Mouse (Mus musculus) hindbrain, embryonic 13.5 days (tissue): Measurements from ENCODE around the gene Ryr2. TPM values are rescaled to one million over a fixed set of nuclear protein-coding genes. Genes with fewer than 3 reads are reported as not detected.

Experiments
- ATAC-seq: fragments of 200-750 bp; cut with Nextera tagmentation; 2 replicates; pipeline ENCODE4 v1.8.0; 2017; ENCODE audit warnings: moderate TSS enrichment; ENCODE audit not compliant: low FRiP score
- H3K27ac ChIP-seq: fragments of 300-500 bp; sonication (generic); 2 replicates; pipeline ENCODE4 v1.5.1; 2015; ENCODE audit warnings: inconsistent platforms, mild to moderate bottlenecking, moderate library complexity
- H3K27me3 ChIP-seq: fragments of 300-500 bp; sonication (generic); 2 replicates; pipeline ENCODE4 v1.6.1; 2015; ENCODE audit warnings: mild to moderate bottlenecking, inconsistent platforms
- H3K36me3 ChIP-seq: fragments of 300-500 bp; sonication (generic); 2 replicates; pipeline ENCODE4 v1.6.1; 2015; ENCODE audit warnings: mild to moderate bottlenecking, inconsistent platforms
- H3K4me1 ChIP-seq: fragments of 300-500 bp; sonication (generic); replicated peaks from 2 replicates; pipeline ENCODE4 v1.6.1; 2015; ENCODE audit warnings: inconsistent platforms
- H3K4me2 ChIP-seq: fragments of 300-500 bp; sonication (generic); 2 replicates; pipeline ENCODE4 v1.6.1; 2015; ENCODE audit warnings: inconsistent platforms, mild to moderate bottlenecking, moderate library complexity
- H3K4me3 ChIP-seq: fragments of 300-500 bp; sonication (generic); 2 replicates; pipeline ENCODE4 v1.5.1; 2015; ENCODE audit warnings: mild to moderate bottlenecking, inconsistent platforms
- H3K9ac ChIP-seq: fragments of 300-500 bp; sonication (generic); 2 replicates; pipeline ENCODE4 v1.6.1; 2015; ENCODE audit warnings: mild to moderate bottlenecking, inconsistent platforms
- H3K9me3 ChIP-seq: fragments of 300-500 bp; sonication (generic); 2 replicates; pipeline ENCODE4 v1.6.1; 2016; ENCODE audit warnings: inconsistent platforms
- WGBS: fragments of 180-500 bp; shearing (Covaris S2); methylation state at CpG from one replicate; pipeline ENCODE4 v1.1.7; 2015; 5-methylcytosine and 5-hydroxymethylcytosine counted together
- polyA plus RNA-seq: library from polyadenylated mRNA; unstranded; fragments of >200 nt; fragmentation: Nextera tagmentation; extraction: Ambion mirVana; gene quantifications from 2 replicates; pipeline ENCODE4 v1.2.1, GENCODE M21; 2015

The Ryr2 gene
- polyA plus RNA-seq, 1 experiment from 2014 or later = 2.2 TPM

GRCm38 (mm10) chr13:12053910-12054309 lies 52.8 kb downstream of the Ryr2 start:
- H3K27ac ChIP-seq = no peak overlapping the region
- no peaks in the 10 kb centered on the region for H3K36me3 ChIP-seq
- 95% methylated on average over 3 of the region's 3 CpGs for WGBS
- H3K4me3 ChIP-seq = no peak overlapping the region
- H3K4me1 ChIP-seq = no peaks in the 10 kb centered on the region
- H3K9me3 ChIP-seq = no peaks in the 10 kb centered on the region
- no peak overlapping the region for H3K4me2 ChIP-seq
- no peak overlapping the region for H3K9ac ChIP-seq
- ATAC-seq = no peak
- no peaks in the 10 kb centered on the region for H3K27me3 ChIP-seq

DNA sequence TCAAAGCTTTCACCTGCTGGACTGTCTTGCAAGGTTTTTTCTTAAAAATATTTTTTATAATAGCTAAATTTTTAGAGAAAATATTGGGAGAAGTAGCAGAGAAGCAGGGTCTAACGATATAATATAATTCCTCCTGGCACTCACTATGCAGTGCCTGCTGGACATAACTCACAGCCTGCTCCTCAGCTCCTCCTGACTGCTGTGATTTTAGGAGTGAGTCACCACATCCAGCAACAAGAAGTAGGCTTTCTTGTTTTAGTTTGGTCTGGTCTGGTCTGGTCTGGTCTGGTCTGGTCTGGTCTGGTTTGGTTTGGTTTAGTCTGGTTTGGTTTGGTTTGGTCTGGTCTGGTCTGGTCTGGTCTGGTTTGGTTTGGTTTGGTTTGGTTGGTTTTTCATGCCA lies 55.9 kb downstream of the Ryr2 start:
- ATAC-seq = no peak
- Histone ChIP-seq H3K27ac (no peak overlapping the region), H3K36me3 (no peaks in the 10 kb centered on the region), H3K9me3 (no peaks in the 10 kb centered on the region), H3K9ac (no peak overlapping the region), H3K4me3 (no peak overlapping the region), H3K4me2 (no peak overlapping the region), H3K27me3 (no peaks in the 10 kb centered on the region), H3K4me1 (no peaks in the 10 kb centered on the region)
- WGBS = 89% methylated on average over 1 of the region's 1 CpGs

DNA sequence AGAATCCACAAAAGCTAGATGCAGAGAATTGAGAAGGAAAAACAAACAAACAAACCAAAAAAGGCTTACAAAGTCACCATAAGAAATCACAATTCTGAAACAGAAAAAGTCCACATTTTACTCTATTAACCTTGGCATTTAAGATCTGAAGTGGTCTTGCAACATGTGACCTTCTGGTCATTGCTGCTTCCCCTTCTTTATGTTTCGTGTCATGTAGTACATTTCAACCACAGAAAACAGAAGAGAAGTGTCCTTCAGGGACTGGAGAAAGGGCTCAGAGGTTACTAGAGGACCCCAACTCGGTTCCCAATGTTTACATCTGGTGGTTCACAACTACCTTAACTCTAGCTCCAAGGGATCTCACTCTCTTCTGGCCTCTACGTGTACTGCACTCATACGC lies 59.7 kb downstream of the Ryr2 start:
- Histone ChIP-seq H3K9ac (no peak overlapping the region), H3K27me3 (no peaks in the 10 kb centered on the region), H3K4me2 (no peak overlapping the region), H3K36me3 (no peaks in the 10 kb centered on the region), H3K4me3 (no peak overlapping the region), H3K4me1 (no peaks in the 10 kb centered on the region), H3K27ac (no peak overlapping the region), H3K9me3 (no peaks in the 10 kb centered on the region)
- 88% methylated on average over 4 of the region's 4 CpGs for WGBS
- ATAC-seq = no peak

- no peak overlapping the region for H3K27ac ChIP-seq
- H3K4me3 ChIP-seq = no peak overlapping the region
- H3K36me3 ChIP-seq = no peaks in the 10 kb centered on the region
- no peaks in the 10 kb centered on the region for H3K27me3 ChIP-seq
- no peaks in the 10 kb centered on the region for H3K9me3 ChIP-seq
- H3K4me1 ChIP-seq = no peaks in the 10 kb centered on the region
- H3K9ac ChIP-seq = no peak overlapping the region
- no peak overlapping the region for H3K4me2 ChIP-seq
- WGBS = 82% methylated on average over 2 of the region's 2 CpGs
- no peak for ATAC-seq
Measured at GRCm38 (mm10) chr13:12044751-12045150, 62.0 kb downstream of the Ryr2 start.

DNA sequence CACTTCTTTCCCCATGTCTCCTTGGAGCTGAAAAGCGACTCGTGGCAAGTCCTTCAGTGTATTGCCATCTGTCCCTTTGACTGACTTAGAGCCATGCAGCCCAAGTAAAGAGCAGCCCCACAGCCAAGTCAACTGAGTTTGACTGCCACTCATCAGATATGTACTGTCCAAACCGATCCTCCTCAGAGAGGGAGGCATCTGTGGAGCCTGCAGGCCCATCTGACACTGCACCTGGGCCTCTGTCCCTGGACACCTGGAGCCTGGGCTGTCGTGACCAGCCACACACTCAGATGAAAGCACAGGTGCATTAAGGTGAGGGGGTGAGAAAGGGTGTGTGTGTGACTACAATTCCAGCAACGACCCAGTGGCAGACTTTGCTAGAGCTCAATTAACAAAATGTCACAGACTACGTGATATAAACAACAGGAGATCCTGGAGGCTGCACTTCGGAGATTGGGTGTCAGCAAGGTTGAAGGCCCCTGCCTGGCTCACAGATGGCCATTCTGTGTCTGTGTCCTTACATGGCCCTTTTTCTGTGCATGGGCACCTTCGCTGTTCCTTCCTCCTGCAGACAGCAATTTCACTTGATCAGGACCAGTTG lies 63.8 kb downstream of the Ryr2 start:
- no peaks in the 10 kb centered on the region for H3K4me1 ChIP-seq
- H3K4me3 ChIP-seq = no peak overlapping the region
- H3K27me3 ChIP-seq = no peaks in the 10 kb centered on the region
- no peaks in the 10 kb centered on the region for H3K36me3 ChIP-seq
- H3K9ac ChIP-seq = no peak overlapping the region
- 83% methylated on average over 8 of the region's 8 CpGs for WGBS
- no peak overlapping the region for H3K27ac ChIP-seq
- no peaks in the 10 kb centered on the region for H3K9me3 ChIP-seq
- H3K4me2 ChIP-seq = no peak overlapping the region
- ATAC-seq = no peak

- H3K27ac ChIP-seq = no peak overlapping the region
- H3K27me3 ChIP-seq = no peaks in the 10 kb centered on the region
- H3K4me1 ChIP-seq = no peaks in the 10 kb centered on the region
- H3K4me2 ChIP-seq = no peak overlapping the region
- no peaks in the 10 kb centered on the region for H3K9me3 ChIP-seq
- H3K4me3 ChIP-seq = no peak overlapping the region
- H3K36me3 ChIP-seq = no peaks in the 10 kb centered on the region
- 76% methylated on average over 3 of the region's 3 CpGs for WGBS
- no peak overlapping the region for H3K9ac ChIP-seq
- ATAC-seq = no peak
Measured at GRCm38 (mm10) chr13:12039967-12040366, 66.8 kb downstream of the Ryr2 start.

- Histone ChIP-seq H3K4me3 (no peak overlapping the region), H3K9me3 (no peaks in the 10 kb centered on the region), H3K9ac (no peak overlapping the region), H3K27ac (no peak overlapping the region), H3K4me2 (no peak overlapping the region), H3K27me3 (no peaks in the 10 kb centered on the region), H3K4me1 (no peaks in the 10 kb centered on the region), H3K36me3 (no peaks in the 10 kb centered on the region)
- WGBS = 93% methylated on average over 4 of the region's 4 CpGs
- ATAC-seq = no peak
Measured at GRCm38 (mm10) chr13:12038676-12039075, 68.1 kb downstream of the Ryr2 start.

DNA sequence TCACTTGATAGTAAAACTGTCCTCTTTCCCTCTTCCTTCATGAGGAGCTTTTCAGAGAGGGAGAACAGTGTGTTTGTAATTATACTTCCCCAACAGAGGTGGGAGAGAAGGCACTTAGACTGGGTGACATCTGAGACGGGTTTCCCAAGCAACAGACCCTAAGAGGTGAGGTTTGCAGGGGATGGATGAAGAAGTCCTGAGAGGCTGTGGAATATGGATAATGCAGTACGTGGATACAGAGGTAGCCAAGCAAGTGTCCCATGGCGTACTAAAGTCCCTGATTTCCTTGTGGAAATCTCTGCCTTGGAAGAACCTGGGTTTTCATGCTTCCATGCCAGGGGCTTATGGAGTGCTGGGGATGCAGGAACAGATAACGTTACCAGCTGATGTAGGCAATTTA lies 69.5 kb downstream of the Ryr2 start:
- no peak overlapping the region for H3K27ac ChIP-seq
- no peaks in the 10 kb centered on the region for H3K9me3 ChIP-seq
- no peaks in the 10 kb centered on the region for H3K4me1 ChIP-seq
- ATAC-seq = no peak
- H3K4me3 ChIP-seq = no peak overlapping the region
- no peaks in the 10 kb centered on the region for H3K36me3 ChIP-seq
- no peak overlapping the region for H3K9ac ChIP-seq
- H3K4me2 ChIP-seq = no peak overlapping the region
- 90% methylated on average over 4 of the region's 4 CpGs for WGBS
- H3K27me3 ChIP-seq = no peaks in the 10 kb centered on the region

DNA sequence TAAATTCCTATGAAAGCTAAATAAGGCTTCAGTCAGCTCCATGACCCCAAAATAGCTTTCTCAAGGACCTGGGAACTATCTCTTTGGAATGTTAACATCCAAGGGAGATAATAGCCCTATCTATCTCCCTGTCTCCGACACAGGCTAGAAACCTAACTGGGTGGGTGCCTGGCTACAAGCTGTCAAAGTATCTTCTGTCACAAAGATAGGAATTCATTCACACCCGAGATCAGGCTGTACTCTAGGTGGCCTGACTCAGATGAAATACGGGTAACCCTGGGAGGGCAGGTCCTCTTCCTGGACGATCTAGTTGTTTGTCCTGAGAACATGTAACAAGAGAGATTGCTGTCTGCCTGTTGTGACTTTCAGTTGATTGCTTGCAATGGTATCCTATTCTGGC lies 69.9 kb downstream of the Ryr2 start:
- ATAC-seq = no peak
- H3K9ac ChIP-seq = no peak overlapping the region
- H3K27ac ChIP-seq = no peak overlapping the region
- H3K4me1 ChIP-seq = no peaks in the 10 kb centered on the region
- H3K4me2 ChIP-seq = no peak overlapping the region
- H3K4me3 ChIP-seq = no peak overlapping the region
- no peaks in the 10 kb centered on the region for H3K36me3 ChIP-seq
- no peaks in the 10 kb centered on the region for H3K27me3 ChIP-seq
- 73% methylated on average over 4 of the region's 4 CpGs for WGBS
- no peaks in the 10 kb centered on the region for H3K9me3 ChIP-seq

DNA sequence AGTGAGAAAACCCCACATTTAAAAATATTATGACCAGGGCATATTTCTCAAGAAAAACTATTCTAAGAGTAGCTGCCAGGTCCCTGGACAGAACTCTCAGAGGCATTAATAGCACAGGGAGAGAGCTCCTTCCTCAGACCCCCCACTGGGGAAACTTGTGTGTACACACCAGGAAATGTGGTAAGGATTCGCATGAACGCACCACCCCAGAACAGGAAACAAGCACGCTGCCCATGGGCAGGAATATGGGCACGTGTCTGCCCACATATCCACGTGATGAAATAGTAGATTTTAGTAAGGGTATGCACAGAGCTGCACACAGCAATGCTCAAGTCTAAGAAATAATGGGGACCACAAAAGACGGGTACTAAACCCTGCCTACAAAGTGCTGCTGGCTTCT lies 72.8 kb downstream of the Ryr2 start:
- Histone ChIP-seq H3K27me3 (no peaks in the 10 kb centered on the region), H3K4me1 (no peaks in the 10 kb centered on the region)
- 74% methylated on average over 6 of the region's 6 CpGs for WGBS

GRCm38 (mm10) chr13:12033272-12033671 lies 73.5 kb downstream of the Ryr2 start:
- Histone ChIP-seq H3K9me3 (no peaks in the 10 kb centered on the region), H3K27me3 (no peaks in the 10 kb centered on the region), H3K4me1 (no peaks in the 10 kb centered on the region), H3K4me2 (no peak overlapping the region), H3K4me3 (no peak overlapping the region), H3K36me3 (no peaks in the 10 kb centered on the region), H3K9ac (no peak overlapping the region), H3K27ac (no peak overlapping the region)
- 90% methylated on average over 5 of the region's 5 CpGs for WGBS
- no peak for ATAC-seq

More for the DNA sequence above, 72.8 kb downstream of the Ryr2 start:
- Histone ChIP-seq H3K4me2 (no peak overlapping the region), H3K27ac (no peak overlapping the region), H3K9me3 (no peaks in the 10 kb centered on the region), H3K4me3 (no peak overlapping the region), H3K9ac (no peak overlapping the region), H3K36me3 (no peaks in the 10 kb centered on the region)
- ATAC-seq = no peak

DNA sequence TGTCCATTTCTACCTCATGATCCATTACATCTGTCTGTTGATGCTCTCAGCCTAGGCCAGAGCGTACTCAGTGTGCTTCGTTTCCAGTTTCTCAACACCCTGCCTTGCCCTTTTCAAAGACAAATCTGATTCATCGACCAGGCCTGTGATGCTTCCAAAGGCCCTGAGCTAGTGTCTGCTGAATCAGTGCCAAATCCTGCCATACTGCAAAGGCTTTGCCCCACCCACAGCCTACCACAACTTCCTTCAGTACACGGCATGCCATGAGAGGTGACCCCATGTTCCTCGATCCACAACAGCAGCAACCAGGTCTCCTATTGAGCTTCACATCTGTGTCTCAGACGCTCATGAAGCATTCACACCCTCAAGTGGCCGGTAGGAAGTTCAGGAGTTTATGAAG lies 76.9 kb downstream of the Ryr2 start:
- 89% methylated on average over 7 of the region's 7 CpGs for WGBS
- Histone ChIP-seq H3K9me3 (no peaks in the 10 kb centered on the region), H3K4me3 (no peak overlapping the region), H3K4me1 (no peaks in the 10 kb centered on the region), H3K27ac (no peak overlapping the region), H3K27me3 (no peaks in the 10 kb centered on the region), H3K36me3 (no peaks in the 10 kb centered on the region), H3K9ac (no peak overlapping the region), H3K4me2 (no peak overlapping the region)
- ATAC-seq = no peak

DNA sequence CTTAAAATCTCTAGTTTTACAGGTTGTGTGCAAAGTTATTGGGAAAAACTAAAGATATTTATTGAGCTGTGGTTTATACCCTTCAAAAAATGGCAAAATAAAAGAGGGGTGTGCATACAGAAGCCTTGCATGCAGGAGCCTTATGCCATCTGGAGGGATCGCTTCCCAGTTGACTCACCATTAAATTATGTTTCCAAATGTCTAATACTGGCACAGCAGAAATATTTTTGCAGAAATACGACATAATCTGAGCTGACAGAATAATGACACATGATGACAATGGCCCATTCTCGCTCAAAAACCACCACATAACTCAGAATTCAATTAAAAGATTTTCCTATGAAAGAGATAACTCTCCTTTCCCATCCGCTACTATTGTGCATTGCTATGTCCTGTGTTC lies 77.4 kb downstream of the Ryr2 start:
- Histone ChIP-seq H3K4me3 (no peak overlapping the region), H3K9me3 (no peaks in the 10 kb centered on the region), H3K4me1 (no peaks in the 10 kb centered on the region), H3K36me3 (no peaks in the 10 kb centered on the region), H3K27me3 (no peaks in the 10 kb centered on the region), H3K27ac (no peak overlapping the region), H3K4me2 (no peak overlapping the region), H3K9ac (no peak overlapping the region)
- 87% methylated on average over 4 of the region's 4 CpGs for WGBS
- no peak for ATAC-seq
